Mouse (Mus musculus) midbrain, postnatal 0 days (tissue): ENCODE measurements around the gene Mars. TPM values are rescaled to one million over a fixed set of nuclear protein-coding genes. Genes with fewer than 3 reads are reported as not detected.

Experiments
- ATAC-seq: fragments of 200-750 bp; cut with Nextera tagmentation; 2 replicates; pipeline ENCODE4 v1.8.0; 2017; ENCODE audit warnings: moderate number of reproducible peaks, mild to moderate bottlenecking, moderate TSS enrichment, moderate library complexity; ENCODE audit not compliant: low FRiP score
- DNase-seq: peaks from one replicate; pipeline ENCODE4 v3.0.0-alpha.2; 2015; ENCODE audit warnings: low spot score
- H3K27ac ChIP-seq: fragments of 300-500 bp; sonication (generic); 2 replicates; pipeline ENCODE4 v1.5.1; 2014; ENCODE audit warnings: low read depth, mild to moderate bottlenecking, low read length, mixed read lengths
- H3K27me3 ChIP-seq: fragments of 300-500 bp; sonication (generic); 2 replicates; pipeline ENCODE4 v1.6.1; 2014; ENCODE audit warnings: low read length, control low read depth, mixed read lengths; ENCODE audit not compliant: insufficient read depth
- H3K36me3 ChIP-seq: fragments of 300-500 bp; sonication (generic); 2 replicates; pipeline ENCODE4 v1.6.1; 2014; ENCODE audit warnings: low read length, control low read depth, mixed read lengths; ENCODE audit not compliant: insufficient read depth
- H3K4me1 ChIP-seq: fragments of 300-500 bp; sonication (generic); 2 replicates; pipeline ENCODE4 v1.6.1; 2014; ENCODE audit warnings: mild to moderate bottlenecking, control low read depth, antibody characterized with exemption, low read length, mixed read lengths; ENCODE audit not compliant: insufficient read depth
- H3K4me2 ChIP-seq: fragments of 300-500 bp; sonication (generic); 2 replicates; pipeline ENCODE4 v1.6.1; 2014; ENCODE audit warnings: low read depth, mild to moderate bottlenecking, low read length, mixed read lengths; ENCODE audit not compliant: poor library complexity, severe bottlenecking
- H3K4me3 ChIP-seq: fragments of 300-500 bp; sonication (generic); 2 replicates; pipeline ENCODE4 v1.5.1; 2014; ENCODE audit warnings: low read depth, mild to moderate bottlenecking, low read length, moderate library complexity
- H3K9ac ChIP-seq: fragments of 300-500 bp; sonication (generic); replicated peaks from 2 replicates; pipeline ENCODE4 v1.6.1; 2014; ENCODE audit warnings: mild to moderate bottlenecking, low read length, moderate library complexity, mixed read lengths; ENCODE audit not compliant: poor library complexity, severe bottlenecking
- H3K9me3 ChIP-seq: fragments of 300-500 bp; sonication (generic); 2 replicates; pipeline ENCODE4 v1.6.1; 2016; ENCODE audit warnings: low read length, control low read depth
- CTCF ChIP-seq: IDR thresholded peaks from 2 replicates; pipeline ENCODE4 v1.5.1; 2016; ENCODE audit warnings: antibody characterized with exemption, mild to moderate bottlenecking
- WGBS: fragments of 180-500 bp; shearing (Covaris S2); extraction: QIAGEN DNeasy Blood & Tissue Kit; methylation state at CpG from one replicate; pipeline ENCODE4 v1.1.7; 2014; 5-methylcytosine and 5-hydroxymethylcytosine counted together
- polyA plus RNA-seq: library from polyadenylated mRNA; unstranded; fragments of >200 nt; fragmentation: Nextera tagmentation; extraction: Ambion mirVana; gene quantifications from 2 replicates; pipeline ENCODE4 v1.2.1, GENCODE M21; 2015
- total RNA-seq: library from RNA; depleted of rRNA; stranded (reverse); fragments of >200 nt; gene quantifications from 2 replicates; pipeline ENCODE4 v1.2.3, GENCODE M21; 2014

Gene Mars
- total and polyA plus RNA-seq, 2 experiments from 2014 or later: 62.6 to 112 TPM

DNA sequence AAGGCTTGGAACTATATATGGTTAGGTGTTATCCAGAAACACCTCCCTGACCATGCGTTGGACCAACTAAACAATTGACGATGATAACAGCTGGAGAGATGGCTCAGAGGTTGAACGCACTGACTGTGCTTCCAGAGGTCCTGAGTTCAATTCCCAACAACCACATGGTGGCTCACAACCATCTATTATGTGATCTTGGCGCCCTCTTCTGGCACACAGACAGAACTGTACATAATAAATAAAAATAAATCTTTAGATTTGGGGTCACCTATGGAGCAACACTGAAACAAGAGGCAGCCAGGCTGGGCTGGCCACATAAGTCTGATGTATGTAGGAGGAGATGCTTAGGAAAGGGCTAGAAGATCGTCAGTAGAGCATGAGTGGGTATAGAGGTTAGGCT lies 21.6 kb upstream of the Mars start:
- no peak for DNase-seq
- ATAC-seq: no peak
- H3K27me3 ChIP-seq: peaks cover 18% of the 10 kb centered on the region
- 69% methylated on average over 5 of the region's 5 CpGs for WGBS
- peak; percentile 52 for TF ChIP-seq CTCF
- H3K9ac ChIP-seq: no peak overlapping the region
- H3K36me3 ChIP-seq: no peaks in the 10 kb centered on the region
- no peaks in the 10 kb centered on the region for H3K4me1 ChIP-seq
- H3K9me3 ChIP-seq: no peaks in the 10 kb centered on the region
- no peak overlapping the region for H3K27ac ChIP-seq
- H3K4me2 ChIP-seq: no peak overlapping the region
- no peak overlapping the region for H3K4me3 ChIP-seq

GRCm38 (mm10) chr10:127332211-127332874 lies 20.8 kb upstream of the Mars start:
- peaks cover 25% of the 10 kb centered on the region for H3K27me3 ChIP-seq
- H3K4me3 ChIP-seq: peak overlapping the region; percentile 28; the same call in 1 of the 2 replicates
- H3K27ac ChIP-seq: no peak overlapping the region
- TF ChIP-seq CTCF: peak; percentile 65
- peak; percentile 59; the same call in 1 of the 2 replicates for ATAC-seq
- H3K4me2 ChIP-seq: peak overlapping the region; percentile 49
- 21% methylated on average over 31 of the region's 31 CpGs for WGBS
- peak; percentile 56 for DNase-seq
- H3K9ac ChIP-seq: peak overlapping the region; percentile 39; the same call in 1 of the 2 replicates
- no peaks in the 10 kb centered on the region for H3K9me3 ChIP-seq
- no peaks in the 10 kb centered on the region for H3K4me1 ChIP-seq
- H3K36me3 ChIP-seq: no peaks in the 10 kb centered on the region

- no peak overlapping the region for H3K4me3 ChIP-seq
- H3K9ac ChIP-seq: no peak overlapping the region
- no peaks in the 10 kb centered on the region for H3K9me3 ChIP-seq
- peaks cover 3% of the 10 kb centered on the region; the same call in 1 of the 2 replicates for H3K4me1 ChIP-seq
- WGBS: 89% methylated on average over 7 of the region's 7 CpGs
- DNase-seq: no peak
- no peak for ATAC-seq
- no peak overlapping the region for H3K4me2 ChIP-seq
- no peak overlapping the region for H3K27ac ChIP-seq
- H3K27me3 ChIP-seq: peaks cover 44% of the 10 kb centered on the region
- no peak for TF ChIP-seq CTCF
- H3K36me3 ChIP-seq: no peaks in the 10 kb centered on the region
Measured at GRCm38 (mm10) chr10:127330212-127330611, 18.6 kb upstream of the Mars start.

DNA sequence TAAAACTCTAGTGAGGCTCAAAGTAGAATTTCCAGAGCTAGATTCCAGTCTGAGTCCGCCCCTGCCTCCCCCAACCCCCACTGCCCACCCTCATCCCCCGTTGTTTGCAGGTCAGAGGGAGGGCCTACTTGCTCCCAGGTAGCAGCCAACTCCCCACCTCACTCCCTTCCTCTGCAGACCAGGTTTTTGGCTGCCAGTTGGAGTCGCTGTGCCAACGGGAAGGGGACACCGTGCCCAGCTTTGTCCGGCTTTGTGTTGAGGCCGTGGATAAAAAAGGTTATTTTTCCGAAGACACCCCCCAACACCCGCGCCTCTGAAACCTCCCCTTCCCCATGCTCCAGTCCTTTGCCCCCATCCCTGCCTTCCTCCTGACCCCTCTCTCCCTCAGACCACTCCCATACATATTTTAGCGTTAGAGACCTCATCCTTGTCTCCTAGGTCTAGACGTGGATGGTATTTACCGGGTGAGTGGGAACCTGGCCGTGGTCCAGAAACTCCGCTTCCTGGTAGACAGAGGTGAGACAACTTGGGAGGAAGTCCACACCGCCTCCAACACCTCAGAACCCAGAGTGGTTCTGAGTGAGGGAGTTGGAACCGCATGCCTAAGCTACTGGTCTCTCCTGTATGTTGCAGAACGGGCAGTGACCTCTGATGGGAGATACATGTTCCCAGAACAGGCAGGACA lies 16.0 kb upstream of the Mars start:
- no peak for TF ChIP-seq CTCF
- Histone ChIP-seq H3K36me3 (no peaks in the 10 kb centered on the region), H3K4me1 (peaks cover 3% of the 10 kb centered on the region; the same call in 1 of the 2 replicates), H3K27ac (no peak overlapping the region), H3K27me3 (peaks cover 61% of the 10 kb centered on the region), H3K4me3 (no peak overlapping the region), H3K9me3 (no peaks in the 10 kb centered on the region), H3K9ac (no peak overlapping the region), H3K4me2 (no peak overlapping the region)
- 54% methylated on average over 18 of the region's 18 CpGs for WGBS
- DNase-seq: no peak
- ATAC-seq: no peak

DNA sequence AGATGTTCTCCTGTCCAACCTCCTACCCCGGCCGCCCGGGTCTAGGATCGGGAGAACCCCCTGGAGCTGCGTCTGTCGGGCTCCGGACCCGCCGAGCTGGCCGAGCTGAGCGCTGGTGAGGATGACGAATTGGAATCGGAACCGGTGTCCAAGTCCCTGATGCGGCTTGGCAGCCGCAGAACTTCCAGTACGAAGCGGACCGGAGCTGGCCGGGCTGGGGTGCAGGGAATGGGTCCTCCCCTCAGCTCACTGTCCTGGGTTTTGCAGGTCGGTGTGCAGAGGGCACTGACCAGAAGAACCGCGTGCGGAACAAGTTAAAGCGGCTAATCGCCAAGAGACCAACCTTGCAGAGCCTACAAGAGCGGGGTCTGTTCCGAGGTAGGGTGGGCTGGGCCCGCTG lies 15.2 kb upstream of the Mars start:
- 6% methylated on average over 29 of the region's 29 CpGs for WGBS
- peak overlapping the region; percentile 36 for H3K9ac ChIP-seq
- no peaks in the 10 kb centered on the region for H3K36me3 ChIP-seq
- no peak for TF ChIP-seq CTCF
- no peak overlapping the region for H3K27ac ChIP-seq
- H3K4me1 ChIP-seq: peaks cover 3% of the 10 kb centered on the region; the same call in 1 of the 2 replicates
- ATAC-seq (no peak), DNase-seq (no peak)
- no peaks in the 10 kb centered on the region for H3K9me3 ChIP-seq
- peaks cover 61% of the 10 kb centered on the region for H3K27me3 ChIP-seq
- peak overlapping the region; percentile 56 for H3K4me2 ChIP-seq
- H3K4me3 ChIP-seq: peak overlapping the region; percentile 30
